Mouse (Mus musculus) kidney, embryonic 14.5 days (tissue): ENCODE data around the gene Maff. TPM values are rescaled to one million over a fixed set of nuclear protein-coding genes. Genes with fewer than 3 reads are reported as not detected.
A peak's percentile ranks its signal among the peaks of the same experiment; 100 is the strongest.

Experiments used
- ATAC-seq: fragments of 200-750 bp; cut with Nextera tagmentation; 2 replicates; pipeline ENCODE4 v1.8.0; 2017; ENCODE audit warnings: moderate number of reproducible peaks, mild to moderate bottlenecking, moderate TSS enrichment, moderate library complexity; ENCODE audit not compliant: low FRiP score, low TSS enrichment
- H3K27ac ChIP-seq: fragments of 300-500 bp; sonication (generic); 2 replicates; pipeline ENCODE4 v1.5.1; 2014; ENCODE audit warnings: low read depth, mild to moderate bottlenecking, low read length, moderate library complexity, mixed read lengths
- H3K27me3 ChIP-seq: fragments of 300-500 bp; sonication (generic); 2 replicates; pipeline ENCODE4 v1.6.1; 2014; ENCODE audit warnings: mild to moderate bottlenecking, low read length; ENCODE audit not compliant: control insufficient read depth, insufficient read depth
- H3K36me3 ChIP-seq: fragments of 300-500 bp; sonication (generic); 2 replicates; pipeline ENCODE4 v1.6.1; 2014; ENCODE audit warnings: low read length, mixed read lengths; ENCODE audit not compliant: control insufficient read depth, insufficient read depth
- H3K4me1 ChIP-seq: fragments of 300-500 bp; sonication (generic); 2 replicates; pipeline ENCODE4 v1.6.1; 2014; ENCODE audit warnings: low read length, mixed read lengths; ENCODE audit not compliant: control insufficient read depth, insufficient read depth
- H3K4me2 ChIP-seq: fragments of 300-500 bp; sonication (generic); replicated peaks from 2 replicates; pipeline ENCODE4 v1.6.1; 2014; ENCODE audit warnings: low read depth, mild to moderate bottlenecking, low read length
- H3K4me3 ChIP-seq: fragments of 300-500 bp; sonication (generic); 2 replicates; pipeline ENCODE4 v1.5.1; 2014; ENCODE audit warnings: mild to moderate bottlenecking, low read length
- H3K9ac ChIP-seq: fragments of 300-500 bp; sonication (generic); 2 replicates; pipeline ENCODE4 v1.6.1; 2014; ENCODE audit warnings: low read depth, mild to moderate bottlenecking, low read length, moderate library complexity
- H3K9me3 ChIP-seq: fragments of 300-500 bp; sonication (generic); 2 replicates; pipeline ENCODE4 v1.6.1; 2016; ENCODE audit warnings: low read length; ENCODE audit not compliant: control insufficient read depth
- WGBS: fragments of 180-500 bp; shearing (Covaris S2); extraction: QIAGEN DNeasy Blood & Tissue Kit; methylation state at CpG from one replicate; pipeline ENCODE4 v1.1.7; 2014; 5-methylcytosine and 5-hydroxymethylcytosine counted together
- polyA plus RNA-seq: library from polyadenylated mRNA; unstranded; fragments of >200 nt; fragmentation: Nextera tagmentation; extraction: Ambion mirVana; gene quantifications from 2 replicates; pipeline ENCODE4 v1.2.1, GENCODE M21; 2014

The Maff gene
- polyA plus RNA-seq, 1 experiment from 2014 or later, result 3.6 TPM

DNA sequence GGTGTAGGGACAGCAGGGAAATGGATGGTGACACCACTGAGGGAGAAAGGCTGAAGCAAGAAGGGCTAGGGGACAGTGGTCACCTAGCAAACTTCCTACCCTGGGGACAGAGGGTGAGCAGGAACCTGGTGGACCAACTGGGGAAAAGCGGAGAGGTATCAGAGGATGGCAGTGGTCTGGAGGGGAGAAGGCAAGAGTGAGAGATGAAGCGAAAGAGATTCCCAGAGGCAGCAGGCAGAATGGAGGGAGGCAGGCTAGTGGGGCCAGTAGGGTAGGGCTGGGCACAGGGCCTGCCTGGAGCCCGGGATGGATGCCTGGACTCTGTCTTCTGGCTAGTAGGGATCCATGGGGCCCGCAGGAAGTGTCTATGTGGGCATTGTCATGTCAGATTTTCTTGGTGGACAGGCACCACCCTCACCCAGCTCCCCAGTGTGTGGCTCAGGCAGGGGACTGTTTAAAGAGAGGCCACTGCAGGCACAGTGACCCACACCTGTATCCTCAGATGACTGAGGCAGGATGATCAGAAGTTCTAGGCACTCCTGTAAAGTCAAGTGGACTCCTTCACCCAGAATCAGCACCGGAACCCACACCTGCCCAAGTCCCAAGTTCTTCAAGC is 7.4 kb downstream of the Maff start:
- H3K9me3 ChIP-seq, result no peaks in the 10 kb centered on the region
- H3K27ac ChIP-seq, result no peak overlapping the region
- H3K4me1 ChIP-seq, result peaks cover 22% of the 10 kb centered on the region
- no peak overlapping the region for H3K4me2 ChIP-seq
- WGBS, result 86% methylated on average over 5 of the region's 5 CpGs
- ATAC-seq, result no peak
- H3K27me3 ChIP-seq, result no peaks in the 10 kb centered on the region
- H3K36me3 ChIP-seq, result no peaks in the 10 kb centered on the region
- no peak overlapping the region for H3K9ac ChIP-seq
- no peak overlapping the region for H3K4me3 ChIP-seq

GRCm38 (mm10) chr15:79354619-79355018 is 8.2 kb downstream of the Maff start:
- Histone ChIP-seq H3K4me1 (peaks cover 23% of the 10 kb centered on the region), H3K36me3 (no peaks in the 10 kb centered on the region), H3K9ac (no peak overlapping the region), H3K4me3 (no peak overlapping the region), H3K9me3 (no peaks in the 10 kb centered on the region), H3K27ac (no peak overlapping the region), H3K4me2 (no peak overlapping the region), H3K27me3 (no peaks in the 10 kb centered on the region)
- ATAC-seq, result no peak
- 74% methylated on average over 4 of the region's 4 CpGs for WGBS

GRCm38 (mm10) chr15:79356481-79356880 is 10.1 kb downstream of the Maff start:
- ATAC-seq, result no peak
- Histone ChIP-seq H3K4me3 (peak overlapping the region; percentile 53), H3K9ac (peak overlapping the region; percentile 69; the same call in 1 of the 2 replicates), H3K36me3 (peaks cover under 1% of the 10 kb centered on the region; the same call in 1 of the 2 replicates), H3K4me2 (peak overlapping the region; percentile 100), H3K27me3 (no peaks in the 10 kb centered on the region), H3K9me3 (no peaks in the 10 kb centered on the region), H3K27ac (no peak overlapping the region), H3K4me1 (peaks cover 36% of the 10 kb centered on the region)
- WGBS, result 73% methylated on average over 8 of the region's 8 CpGs

DNA sequence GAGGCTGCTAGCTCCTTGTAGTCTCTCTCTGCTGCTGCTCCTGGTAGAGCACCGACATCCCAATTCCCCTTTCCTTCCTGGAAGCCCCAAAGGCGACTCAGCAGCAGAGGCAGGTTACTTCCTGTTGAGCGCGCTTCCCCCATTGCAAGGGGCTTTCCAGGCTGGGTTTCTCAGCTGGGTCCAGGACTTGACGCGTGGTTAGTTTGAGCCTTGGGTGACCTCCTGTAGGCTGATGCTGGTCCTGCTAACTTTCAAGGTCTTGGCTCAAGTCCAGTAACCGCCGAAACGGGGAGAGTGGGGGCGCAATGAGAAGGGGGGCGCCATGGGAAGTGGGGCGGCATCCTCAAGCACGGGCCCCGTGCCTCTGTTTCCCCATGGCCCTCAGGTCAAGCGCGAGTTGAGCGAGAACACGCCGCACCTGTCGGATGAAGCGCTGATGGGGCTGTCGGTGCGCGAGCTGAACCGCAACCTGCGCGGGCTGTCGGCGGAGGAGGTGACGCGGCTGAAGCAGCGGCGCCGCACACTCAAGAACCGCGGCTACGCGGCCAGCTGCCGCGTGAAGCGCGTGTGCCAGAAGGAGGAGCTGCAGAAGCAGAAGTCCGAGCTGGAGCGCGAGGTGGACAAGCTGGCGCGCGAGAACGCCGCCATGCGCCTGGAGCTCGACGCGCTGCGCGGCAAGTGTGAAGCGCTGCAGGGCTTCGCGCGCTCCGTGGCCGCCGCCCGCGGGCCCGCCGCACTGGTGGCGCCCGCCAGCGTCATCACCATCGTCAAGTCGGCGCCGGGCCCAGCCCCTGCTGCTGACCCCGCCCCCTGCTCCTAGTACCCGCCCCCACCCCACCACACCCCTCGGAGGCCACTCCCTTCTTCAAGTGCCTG is 10.9 kb downstream of the Maff start:
- Histone ChIP-seq H3K4me3 (peak overlapping the region; percentile 53), H3K36me3 (peaks cover 9% of the 10 kb centered on the region; the same call in 1 of the 2 replicates), H3K9ac (peak overlapping the region; percentile 69), H3K9me3 (no peaks in the 10 kb centered on the region), H3K27me3 (no peaks in the 10 kb centered on the region), H3K27ac (peak overlapping the region; percentile 83), H3K4me2 (peak overlapping the region; percentile 100), H3K4me1 (peaks cover 36% of the 10 kb centered on the region)
- ATAC-seq, result peak; percentile 82
- WGBS, result under 1% methylated on average over 57 of the region's 77 CpGs

GRCm38 (mm10) chr15:79357974-79358690 is 11.7 kb downstream of the Maff start:
- Histone ChIP-seq H3K9me3 (no peaks in the 10 kb centered on the region), H3K27ac (peak overlapping the region; percentile 83), H3K27me3 (no peaks in the 10 kb centered on the region), H3K4me1 (peaks cover 36% of the 10 kb centered on the region), H3K9ac (peak overlapping the region; percentile 69; the same call in 1 of the 2 replicates), H3K36me3 (peaks cover 17% of the 10 kb centered on the region), H3K4me3 (peak overlapping the region; percentile 53), H3K4me2 (peak overlapping the region; percentile 100)
- peak; percentile 37 for ATAC-seq
- 35% methylated on average over 12 of the region's 12 CpGs for WGBS

DNA sequence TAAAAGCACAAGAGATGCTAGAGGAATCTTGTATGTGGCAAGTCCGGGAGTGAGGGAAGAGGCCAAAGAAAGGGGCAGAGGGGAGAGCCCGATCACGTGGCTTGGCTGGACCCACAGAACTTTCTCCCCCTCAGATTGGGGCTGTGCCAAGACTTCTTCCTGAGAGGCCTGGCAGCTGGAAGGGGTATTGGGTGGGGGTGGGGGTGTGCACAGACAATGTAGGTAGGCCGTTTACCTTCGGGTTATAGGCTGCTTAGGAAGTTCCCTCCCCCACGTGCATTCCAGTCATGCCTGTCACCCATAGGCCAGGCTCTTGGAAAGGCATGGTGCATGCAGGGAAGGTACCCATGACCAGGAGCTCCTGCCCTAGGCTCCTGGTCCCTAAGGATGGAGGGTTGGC is 13.5 kb downstream of the Maff start:
- Histone ChIP-seq H3K4me3 (no peak overlapping the region), H3K36me3 (peaks cover 34% of the 10 kb centered on the region), H3K9ac (no peak overlapping the region), H3K9me3 (no peaks in the 10 kb centered on the region), H3K27me3 (no peaks in the 10 kb centered on the region), H3K27ac (peak overlapping the region; percentile 44; the same call in 1 of the 2 replicates), H3K4me1 (peaks cover 36% of the 10 kb centered on the region), H3K4me2 (no peak overlapping the region)
- ATAC-seq, result no peak
- WGBS, result 12% methylated on average over 6 of the region's 6 CpGs

DNA sequence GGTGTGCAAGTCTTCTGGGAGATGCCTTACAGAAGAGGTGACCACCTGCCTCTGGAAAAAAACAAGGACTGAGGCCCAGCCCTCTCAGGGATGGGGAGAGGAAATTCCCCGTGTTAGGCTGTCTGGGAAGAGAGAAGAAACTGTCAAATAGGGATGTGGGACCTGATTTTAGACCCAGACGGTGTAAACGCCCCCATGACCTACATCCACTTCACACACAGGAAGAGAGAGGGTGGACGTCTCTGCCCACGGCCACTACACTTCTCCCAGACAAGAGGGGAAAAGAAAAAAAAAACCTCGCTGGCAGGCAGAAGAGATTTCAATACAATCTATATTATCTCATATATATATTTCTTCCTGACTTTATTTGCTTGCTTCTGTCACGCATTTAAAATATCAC is 13.9 kb downstream of the Maff start:
- ATAC-seq, result no peak
- 44% methylated on average over 7 of the region's 7 CpGs for WGBS

DNA sequence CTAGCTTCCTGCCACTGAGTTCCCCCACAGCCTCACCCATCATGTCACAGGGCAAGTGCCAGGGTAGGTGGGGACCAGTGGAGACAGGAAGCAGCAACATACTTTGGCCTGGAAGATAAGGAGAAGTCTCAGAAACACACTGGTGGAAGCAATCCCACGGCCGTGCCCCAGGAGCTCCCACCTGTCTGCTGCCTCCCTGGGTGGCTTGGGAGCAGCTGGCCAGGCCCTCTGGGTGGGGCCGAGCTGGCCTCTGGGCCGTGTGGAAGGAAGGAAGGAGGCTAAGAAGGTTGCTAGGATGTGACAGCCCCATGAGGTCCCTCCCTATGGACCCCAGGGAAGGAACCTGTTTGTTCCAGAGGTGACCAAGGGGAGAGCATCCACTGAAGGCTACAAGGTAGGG is 14.6 kb downstream of the Maff start:
- H3K27ac ChIP-seq, result no peak overlapping the region
- H3K36me3 ChIP-seq, result peaks cover 45% of the 10 kb centered on the region
- H3K4me3 ChIP-seq, result no peak overlapping the region
- ATAC-seq, result no peak
- H3K9me3 ChIP-seq, result no peaks in the 10 kb centered on the region
- H3K4me1 ChIP-seq, result peaks cover 36% of the 10 kb centered on the region
- no peak overlapping the region for H3K4me2 ChIP-seq
- H3K9ac ChIP-seq, result peak overlapping the region; percentile 12; the same call in 1 of the 2 replicates
- no peaks in the 10 kb centered on the region for H3K27me3 ChIP-seq
- WGBS, result 49% methylated on average over 4 of the region's 4 CpGs

More for the DNA sequence above, 13.9 kb downstream of the Maff start:
- Histone ChIP-seq H3K27ac (peak overlapping the region; percentile 44; the same call in 1 of the 2 replicates), H3K9me3 (no peaks in the 10 kb centered on the region), H3K4me1 (peaks cover 36% of the 10 kb centered on the region), H3K27me3 (no peaks in the 10 kb centered on the region), H3K36me3 (peaks cover 39% of the 10 kb centered on the region), H3K9ac (no peak overlapping the region), H3K4me3 (no peak overlapping the region), H3K4me2 (no peak overlapping the region)
